Mouse (Mus musculus) right cerebral cortex, postnatal 14 days (tissue): ENCODE results near the gene Git1.

ENCODE experiments used
- DNase-seq: peaks from one replicate; pipeline ENCODE4 v3.0.0; 2022

Gene Git1

DNA sequence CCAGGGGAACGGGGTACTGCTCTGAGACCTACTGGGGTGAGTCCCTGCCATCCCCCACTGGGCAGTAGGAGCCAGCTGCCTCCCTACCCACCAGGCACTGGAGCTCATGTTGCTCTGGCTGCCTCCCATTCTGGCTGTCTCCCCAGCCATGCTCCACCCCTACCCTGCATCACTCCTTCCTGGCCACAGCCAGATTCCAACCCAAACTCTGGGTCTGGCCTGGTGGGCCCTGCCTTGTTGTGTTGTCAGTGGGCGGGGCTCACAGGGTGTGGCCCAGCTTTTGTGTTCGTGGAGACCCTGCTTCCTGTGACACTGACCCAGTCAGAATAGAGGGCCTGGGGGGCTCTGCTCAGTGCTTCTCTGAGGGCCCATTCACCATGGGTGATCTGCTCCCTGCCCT is 10.1 kb downstream of the Git1 start:
- no peak for DNase-seq

- DNase-seq, result no peak
These were observed 11.0 kb downstream of the Git1 start for GRCm38 (mm10) chr11:77504377-77504776.

GRCm38 (mm10) chr11:77505291-77505980 is 12.1 kb downstream of the Git1 start:
- DNase-seq, result no peak

DNA sequence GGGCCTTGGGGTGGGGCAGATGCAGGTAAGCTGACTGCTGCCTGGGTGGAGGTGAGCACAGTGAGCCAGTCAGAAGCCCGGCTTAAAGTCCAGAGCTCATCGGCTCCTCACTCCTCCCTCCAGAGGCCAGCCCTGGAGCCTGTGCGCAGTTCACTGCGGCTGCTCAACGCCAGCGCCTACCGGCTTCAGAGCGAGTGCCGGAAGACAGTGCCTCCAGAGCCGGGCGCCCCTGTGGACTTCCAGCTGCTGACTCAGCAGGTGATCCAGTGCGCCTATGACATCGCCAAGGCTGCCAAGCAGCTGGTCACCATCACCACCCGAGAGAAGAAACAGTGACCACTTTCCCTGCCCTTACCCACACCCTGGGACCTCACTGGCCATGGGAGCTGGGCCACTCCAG is 12.9 kb downstream of the Git1 start:
- no peak for DNase-seq

GRCm38 (mm10) chr11:77506941-77507340 is 13.6 kb downstream of the Git1 start:
- DNase-seq, result no peak

DNA sequence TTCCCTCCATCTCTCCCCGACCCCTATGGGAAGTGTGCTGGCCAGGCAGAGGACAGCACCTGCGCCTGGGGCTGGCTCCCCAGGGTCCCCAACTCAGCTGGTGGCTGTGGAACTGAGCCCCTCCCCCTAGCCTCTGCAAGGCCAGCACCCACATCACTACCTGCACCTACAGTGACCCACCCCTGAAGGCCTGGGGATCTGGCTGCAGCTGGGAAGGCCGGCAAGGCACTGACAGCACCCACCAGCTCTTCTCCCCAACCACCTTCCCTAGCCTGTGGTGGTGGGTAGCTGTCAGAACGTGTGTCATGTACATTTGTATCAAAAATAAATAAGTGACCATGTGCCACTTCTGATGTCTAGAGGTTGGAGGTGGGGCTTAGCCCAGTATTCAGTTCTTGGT is 14.1 kb downstream of the Git1 start:
- no peak for DNase-seq

DNA sequence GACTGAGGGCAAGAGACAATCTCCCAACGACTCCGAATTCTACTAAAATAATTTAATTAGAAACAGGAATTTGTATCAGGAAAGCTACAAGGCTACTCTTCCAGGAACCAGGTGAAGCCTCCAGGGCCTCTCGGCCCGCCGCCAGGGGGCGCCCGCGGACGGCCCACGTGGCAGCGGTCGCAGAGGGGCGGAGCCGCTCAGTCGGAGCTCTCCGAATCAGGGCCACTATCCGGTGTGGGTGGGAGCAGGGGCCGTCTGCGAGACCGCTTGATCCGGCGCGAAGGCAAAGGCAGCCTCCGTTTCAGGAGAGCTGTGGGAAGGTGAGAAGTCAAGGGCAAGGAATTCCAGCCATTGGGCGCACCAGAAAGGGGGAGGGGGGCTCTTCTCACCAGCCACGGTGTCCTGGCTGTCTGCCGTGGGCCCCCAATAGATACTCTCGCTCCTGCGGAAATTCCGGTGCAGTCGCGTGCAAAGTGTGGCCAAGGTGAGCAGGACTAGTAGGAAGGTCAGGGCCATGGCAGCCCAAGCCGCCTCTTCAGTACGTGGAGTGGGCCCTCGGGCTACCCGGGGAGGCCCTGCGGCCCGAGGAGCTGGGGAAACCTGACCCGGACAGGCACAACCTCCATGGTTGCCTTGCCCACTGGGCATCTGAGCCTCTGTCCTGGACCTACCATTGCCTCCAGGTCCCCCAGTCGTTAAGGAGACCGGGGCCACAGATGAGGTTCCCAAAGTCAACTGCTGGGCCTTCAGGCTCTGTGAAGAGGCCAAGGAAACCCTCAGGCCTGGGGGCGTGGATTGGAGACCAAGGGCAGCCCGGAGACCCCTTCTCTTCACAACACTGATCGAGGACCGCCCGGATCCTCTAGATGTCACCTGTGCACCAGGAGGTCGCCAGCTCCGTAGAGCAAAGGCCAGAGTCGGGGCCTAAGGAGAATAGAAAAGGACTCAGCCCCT is 15.0 kb downstream of the Git1 start:
- DNase-seq, result peak; percentile 86

DNA sequence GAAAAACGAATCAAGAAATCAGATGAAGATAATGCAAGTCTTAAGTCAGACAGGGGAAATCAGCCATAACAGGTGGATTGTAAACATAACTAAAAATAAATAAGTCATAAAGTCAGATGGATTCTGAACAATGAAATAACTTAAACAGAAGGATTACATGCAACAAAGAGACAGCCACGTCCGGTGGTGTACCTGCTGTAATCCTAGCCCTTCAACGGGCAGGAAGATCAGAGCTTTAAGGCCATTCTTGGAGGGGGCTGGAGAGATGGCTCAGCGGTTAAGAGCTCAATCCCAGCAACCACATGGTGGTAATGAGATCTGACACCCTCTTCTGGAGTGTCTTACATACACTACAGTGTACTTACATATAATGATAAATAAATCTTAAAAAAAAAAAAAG is 18.0 kb downstream of the Git1 start:
- no peak for DNase-seq

- DNase-seq, result peak; percentile 73
These were observed 19.8 kb downstream of the Git1 start for GRCm38 (mm10) chr11:77512891-77513810.

GRCm38 (mm10) chr11:77513811-77514170 is 20.4 kb downstream of the Git1 start:
- DNase-seq, result no peak

DNA sequence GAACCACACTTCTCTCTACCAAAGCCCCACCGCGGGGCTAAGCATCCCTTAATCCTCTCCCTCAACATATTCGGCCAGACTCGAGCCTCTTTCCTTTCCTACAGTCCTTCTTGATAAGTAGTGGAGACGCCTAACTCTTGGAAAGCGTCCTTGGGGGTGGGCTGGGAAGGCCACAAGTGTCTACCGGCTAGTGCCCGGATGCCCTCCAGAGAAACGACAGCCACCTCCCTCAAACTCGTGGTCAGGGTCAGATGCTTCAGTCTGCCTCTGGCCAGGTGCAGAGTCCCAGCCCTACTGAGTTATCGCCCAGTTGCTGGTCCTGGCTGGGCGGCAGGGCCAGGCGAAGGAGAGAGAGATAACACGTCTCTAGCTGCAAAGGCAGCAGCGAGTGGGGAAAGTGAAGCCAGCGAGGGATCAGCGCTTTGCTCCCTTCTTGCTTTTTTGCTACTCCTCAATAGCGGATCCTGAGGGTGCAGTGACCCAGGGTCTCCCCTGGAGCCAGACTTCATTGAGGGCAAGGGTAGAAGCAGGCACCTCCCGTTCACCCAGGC is 21.0 kb downstream of the Git1 start:
- no peak for DNase-seq

DNA sequence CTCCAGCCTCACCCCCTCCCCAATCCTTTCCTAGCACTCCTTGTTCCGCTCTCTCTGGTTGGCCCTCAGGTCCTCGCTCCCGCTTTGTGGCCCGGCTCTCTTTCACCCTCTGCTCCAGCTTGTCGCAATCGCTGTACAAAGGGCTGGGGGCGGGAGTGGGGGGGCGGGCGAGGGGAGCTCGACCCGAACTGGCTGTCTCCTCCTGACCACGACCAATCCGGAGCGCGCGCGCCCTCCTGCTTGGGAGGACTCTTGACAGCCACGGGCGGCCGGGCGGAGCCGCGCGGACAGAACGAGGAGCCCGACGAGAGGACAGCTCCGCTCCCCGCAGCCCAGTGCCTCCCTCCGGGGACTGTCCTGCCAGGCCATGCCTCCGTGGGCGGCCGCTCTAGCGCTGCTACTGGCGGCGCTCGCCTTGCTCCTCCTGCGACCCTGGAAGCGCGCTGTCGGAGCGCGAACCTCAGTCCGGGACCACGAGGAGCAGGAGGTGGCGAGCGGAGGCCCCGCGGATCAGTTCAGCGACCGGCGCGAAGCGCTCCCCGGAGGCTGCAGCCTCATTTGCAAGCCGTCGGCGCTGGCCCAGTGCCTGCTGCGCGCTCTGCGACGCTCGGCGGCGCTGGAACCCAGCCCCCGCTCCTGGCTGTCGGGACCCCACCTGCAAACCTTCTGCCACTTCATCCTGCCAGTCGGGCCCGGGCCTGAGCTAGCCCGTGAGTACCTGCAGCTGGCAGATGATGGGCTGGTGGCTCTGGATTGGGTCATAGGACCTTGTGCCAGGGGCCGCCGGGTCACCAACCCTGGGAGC is 21.7 kb downstream of the Git1 start, which contains the start of gene Abhd15:
Gene Abhd15 (plus strand): TSS at position 290 of the 805 bp plus-strand sequence.
- peak; percentile 72 for DNase-seq

- no peak for DNase-seq
These were observed 22.5 kb downstream of the Git1 start, which contains the start of gene Trp53i13 for GRCm38 (mm10) chr11:77515637-77516552. Gene Trp53i13, minus strand, starts transcription at chr11:77515980.

GRCm38 (mm10) chr11:77516553-77517425 is 23.4 kb downstream of the Git1 start:
- no peak for DNase-seq

DNA sequence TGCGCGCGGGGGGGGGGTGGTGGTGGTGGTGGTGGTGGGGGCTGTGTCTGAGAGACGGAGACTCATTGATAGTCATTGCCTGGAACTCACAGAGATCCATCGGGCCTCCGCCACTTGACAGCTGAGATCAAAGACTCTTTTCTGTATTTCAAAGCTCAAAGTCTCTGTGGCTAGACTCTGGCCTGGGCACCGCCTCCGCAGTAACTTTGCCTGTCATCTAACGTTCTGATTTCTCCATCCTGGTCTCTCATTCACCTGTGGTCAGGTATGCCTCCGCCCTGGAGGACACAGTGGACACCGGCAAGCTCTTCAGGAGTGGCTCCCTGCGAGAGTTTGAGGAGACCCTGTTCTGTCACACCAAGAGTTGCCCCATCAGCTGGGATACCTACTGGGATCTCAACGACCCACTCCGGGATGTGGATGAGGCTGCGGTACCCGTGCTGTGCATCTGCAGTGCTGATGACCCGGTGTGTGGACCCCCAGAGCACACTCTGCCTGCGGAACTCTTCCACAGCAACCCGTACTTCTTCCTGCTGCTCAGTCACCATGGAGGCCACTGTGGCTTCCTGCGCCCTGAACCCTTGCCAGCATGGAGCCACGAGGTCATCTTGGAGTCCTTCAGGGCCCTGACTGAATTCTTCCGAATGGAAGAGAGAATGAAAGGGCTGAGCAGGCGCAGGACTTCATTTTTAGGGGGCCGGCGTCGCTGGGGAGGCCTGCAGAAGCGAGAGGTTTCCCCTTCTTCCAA is 24.9 kb downstream of the Git1 start:
- DNase-seq, result no peak

- DNase-seq, result no peak
These were observed 25.7 kb downstream of the Git1 start, which contains the start of gene Gm10392 for GRCm38 (mm10) chr11:77519043-77519442. Gene Gm10392, minus strand, starts transcription at chr11:77519198.

- peak; percentile 54 for DNase-seq
These were observed 27.5 kb downstream of the Git1 start for GRCm38 (mm10) chr11:77520601-77521529.
